Mouse (Mus musculus): Measurements from ENCODE around the gene Ptchd3. TPM values are rescaled to one million over a fixed set of nuclear protein-coding genes. Genes with fewer than 3 reads are reported as not detected.

Gene Ptchd3
- not detected for total RNA-seq (2018; cell fraction: chromatin; rRNA removed)
- total RNA-seq (2018; cell fraction: cytosol; rRNA removed) = not detected
- under 1 TPM in 1 of 26 experiments, not detected in 25; 0.25 TPM for total RNA-seq (2018; cell fraction: nucleus; rRNA removed)
- not detected in 3 replicates for polyA plus RNA-seq (2018)

GRCm38 (mm10) chr11:121829947-121830346, at the start of gene Ptchd3:
Ptchd3 (plus strand) TSS chr11:121830247.
- Histone ChIP-seq H3K4me3 (ENCODE audit: inconsistent target) (no peak within 1 kb of the TSS), H3K27ac (no peak within 1 kb of the TSS), H3K79me2 (ENCODE audit: inconsistent target) (no peaks in the 10 kb centered on the region), H3K36me3 (ENCODE audit: inconsistent target) (no peaks in the 10 kb centered on the region)
- 73% methylated on average over 18 of the region's 18 CpGs for WGBS (ENCODE audit: missing documents)

- no peaks in the 10 kb centered on the region for H3K79me2 ChIP-seq (ENCODE audit: inconsistent target)
- peak overlapping the region; percentile 48 for H3K27ac ChIP-seq
- WGBS (ENCODE audit: missing documents) = 82% methylated on average over 1 of the region's 1 CpGs
- H3K36me3 ChIP-seq (ENCODE audit: inconsistent target) = no peaks in the 10 kb centered on the region
- no peak overlapping the region for H3K4me3 ChIP-seq (ENCODE audit: inconsistent target)
Measured at GRCm38 (mm10) chr11:121781831-121782230, 48.2 kb upstream of the Ptchd3 start.

GRCm38 (mm10) chr11:121787456-121787855, 42.6 kb upstream of the Ptchd3 start:
- Histone ChIP-seq H3K36me3 (ENCODE audit: inconsistent target) (no peaks in the 10 kb centered on the region), H3K27ac (no peak overlapping the region), H3K79me2 (ENCODE audit: inconsistent target) (no peaks in the 10 kb centered on the region), H3K4me3 (ENCODE audit: inconsistent target) (no peak overlapping the region)

- peak overlapping the region; percentile 25; the same call in 1 of the 2 replicates for H3K27ac ChIP-seq
- WGBS (ENCODE audit: missing documents) = 50% methylated on average over 3 of the region's 3 CpGs
- H3K36me3 ChIP-seq (ENCODE audit: inconsistent target) = no peaks in the 10 kb centered on the region
- H3K4me3 ChIP-seq (ENCODE audit: inconsistent target) = no peak overlapping the region
- H3K79me2 ChIP-seq (ENCODE audit: inconsistent target) = no peaks in the 10 kb centered on the region
Measured at GRCm38 (mm10) chr11:121789566-121789965, 40.5 kb upstream of the Ptchd3 start.

- no peak overlapping the region for H3K4me3 ChIP-seq (ENCODE audit: inconsistent target)
- peak overlapping the region; percentile 0; the same call in 1 of the 2 replicates for H3K27ac ChIP-seq
- WGBS (ENCODE audit: missing documents) = 97% methylated on average over 2 of the region's 2 CpGs
- H3K79me2 ChIP-seq (ENCODE audit: inconsistent target) = no peaks in the 10 kb centered on the region
- H3K36me3 ChIP-seq (ENCODE audit: inconsistent target) = no peaks in the 10 kb centered on the region
Measured at GRCm38 (mm10) chr11:121790671-121791094, 39.4 kb upstream of the Ptchd3 start.

- no peaks in the 10 kb centered on the region for H3K79me2 ChIP-seq (ENCODE audit: inconsistent target)
- WGBS (ENCODE audit: missing documents) = 91% methylated on average over 3 of the region's 3 CpGs
- no peak overlapping the region for H3K27ac ChIP-seq
- H3K4me3 ChIP-seq (ENCODE audit: inconsistent target) = no peak overlapping the region
- H3K36me3 ChIP-seq (ENCODE audit: inconsistent target) = no peaks in the 10 kb centered on the region
Measured at GRCm38 (mm10) chr11:121791446-121791845, 38.6 kb upstream of the Ptchd3 start.

- H3K27ac ChIP-seq = no peak overlapping the region
- H3K79me2 ChIP-seq (ENCODE audit: inconsistent target) = no peaks in the 10 kb centered on the region
- H3K36me3 ChIP-seq (ENCODE audit: inconsistent target) = no peaks in the 10 kb centered on the region
- no peak overlapping the region for H3K4me3 ChIP-seq (ENCODE audit: inconsistent target)
- WGBS (ENCODE audit: missing documents) = 71% methylated on average over 1 of the region's 1 CpGs
Measured at GRCm38 (mm10) chr11:121791991-121792390, 38.1 kb upstream of the Ptchd3 start.

- no peak overlapping the region for H3K4me3 ChIP-seq (ENCODE audit: inconsistent target)
- H3K79me2 ChIP-seq (ENCODE audit: inconsistent target) = no peaks in the 10 kb centered on the region
- no peaks in the 10 kb centered on the region for H3K36me3 ChIP-seq (ENCODE audit: inconsistent target)
- H3K27ac ChIP-seq = peak overlapping the region; percentile 94
- 50% methylated on average over 3 of the region's 3 CpGs for WGBS (ENCODE audit: missing documents)
Measured at GRCm38 (mm10) chr11:121793530-121793929, 36.5 kb upstream of the Ptchd3 start.

- Histone ChIP-seq H3K27ac (peak overlapping the region; percentile 94), H3K4me3 (ENCODE audit: inconsistent target) (no peak overlapping the region), H3K36me3 (ENCODE audit: inconsistent target) (no peaks in the 10 kb centered on the region), H3K79me2 (ENCODE audit: inconsistent target) (no peaks in the 10 kb centered on the region)
- 100% methylated on average over 3 of the region's 3 CpGs for WGBS (ENCODE audit: missing documents)
Measured at GRCm38 (mm10) chr11:121794186-121794585, 35.9 kb upstream of the Ptchd3 start.

- Histone ChIP-seq H3K4me3 (ENCODE audit: inconsistent target) (no peak overlapping the region), H3K36me3 (ENCODE audit: inconsistent target) (no peaks in the 10 kb centered on the region), H3K27ac (peak overlapping the region; percentile 94), H3K79me2 (ENCODE audit: inconsistent target) (no peaks in the 10 kb centered on the region)
- 79% methylated on average over 6 of the region's 6 CpGs for WGBS (ENCODE audit: missing documents)
Measured at GRCm38 (mm10) chr11:121794591-121795199, 35.4 kb upstream of the Ptchd3 start.

- 41% methylated on average over 2 of the region's 2 CpGs for WGBS (ENCODE audit: missing documents)
- H3K27ac ChIP-seq = peak overlapping the region; percentile 94
Measured at GRCm38 (mm10) chr11:121795978-121796377, 34.1 kb upstream of the Ptchd3 start.

GRCm38 (mm10) chr11:121798591-121798990, 31.5 kb upstream of the Ptchd3 start:
- WGBS (ENCODE audit: missing documents) = 96% methylated on average over 2 of the region's 2 CpGs
- no peaks in the 10 kb centered on the region for H3K79me2 ChIP-seq (ENCODE audit: inconsistent target)
- no peak overlapping the region for H3K27ac ChIP-seq
- no peak overlapping the region for H3K4me3 ChIP-seq (ENCODE audit: inconsistent target)
- H3K36me3 ChIP-seq (ENCODE audit: inconsistent target) = no peaks in the 10 kb centered on the region

More at GRCm38 (mm10) chr11:121795978-121796377, 34.1 kb upstream of the Ptchd3 start:
- H3K36me3 ChIP-seq (ENCODE audit: inconsistent target) = no peaks in the 10 kb centered on the region
- H3K4me3 ChIP-seq (ENCODE audit: inconsistent target) = no peak overlapping the region
- no peaks in the 10 kb centered on the region for H3K79me2 ChIP-seq (ENCODE audit: inconsistent target)

- H3K36me3 ChIP-seq (ENCODE audit: inconsistent target) = no peaks in the 10 kb centered on the region
- 0 out of 2 replicates have a peak overlapping the region, but pooled peaks have one; percentile 22 for H3K27ac ChIP-seq
- 87% methylated on average over 4 of the region's 4 CpGs for WGBS (ENCODE audit: missing documents)
- no peak overlapping the region for H3K4me3 ChIP-seq (ENCODE audit: inconsistent target)
- H3K79me2 ChIP-seq (ENCODE audit: inconsistent target) = no peaks in the 10 kb centered on the region
Measured at GRCm38 (mm10) chr11:121799746-121800299, 30.2 kb upstream of the Ptchd3 start.

GRCm38 (mm10) chr11:121802743-121803142, 27.3 kb upstream of the Ptchd3 start:
- Histone ChIP-seq H3K27ac (peak overlapping the region; percentile 100), H3K36me3 (ENCODE audit: inconsistent target) (no peaks in the 10 kb centered on the region), H3K4me3 (ENCODE audit: inconsistent target) (no peak overlapping the region), H3K79me2 (ENCODE audit: inconsistent target) (no peaks in the 10 kb centered on the region; the same call in 1 of the 2 replicates)
- 47% methylated on average over 2 of the region's 2 CpGs for WGBS (ENCODE audit: missing documents)

GRCm38 (mm10) chr11:121804258-121805027, 25.6 kb upstream of the Ptchd3 start:
- Histone ChIP-seq H3K36me3 (ENCODE audit: inconsistent target) (no peaks in the 10 kb centered on the region), H3K79me2 (ENCODE audit: inconsistent target) (no peaks in the 10 kb centered on the region; the same call in 1 of the 2 replicates), H3K4me3 (ENCODE audit: inconsistent target) (no peak overlapping the region), H3K27ac (peak overlapping the region; percentile 100)
- WGBS (ENCODE audit: missing documents) = 2% methylated on average over 5 of the region's 5 CpGs

Measured in macrophage (primary cell).